In the genomic region with DNA sequence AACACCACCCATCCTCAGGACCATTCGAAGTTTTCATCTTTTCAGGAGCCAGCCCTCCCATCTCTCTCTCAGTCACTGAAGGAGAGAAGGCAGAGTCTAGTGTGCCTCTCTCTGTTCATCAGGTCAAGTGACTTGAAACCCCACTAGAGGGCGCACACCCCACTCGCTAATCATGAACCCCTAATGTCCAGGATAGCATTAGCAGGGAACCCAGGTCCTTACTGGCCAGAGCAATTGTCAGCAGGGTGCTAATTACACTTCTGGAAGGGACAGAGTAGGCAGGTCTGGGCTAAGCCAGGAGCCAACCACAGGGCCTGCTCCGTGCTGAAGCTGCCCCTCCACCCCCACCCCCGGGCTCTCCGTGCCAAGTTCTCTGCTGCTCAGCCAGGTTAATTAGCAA, we compare ENCODE assay signal across 8 mouse cellular contexts.
DNase-seq lines count a peak whose midpoint lies in the region; ATAC-seq lines count a peak whose summit lies in the region.

No protein-coding gene starts in this region.

- DNase-seq in R1 (ENCODE audit: low read depth, low spot score) (peak; percentile 65), MN1 (ENCODE audit: low spot score) (no peak)
- DNase-seq in c-Kit-positive CD71-positive TER-119-positive erythroid progenitor cells, embryonic 14.5 days (ENCODE audit: low spot score), result peak; percentile 18
- peak; percentile 86 for DNase-seq in forebrain, embryonic 11.5 days (ENCODE audit: low spot score)
- peak; percentile 53 to 76 for DNase-seq in layer of hippocampus, postnatal 25 days (ENCODE audit: extremely low spot score in 1 of 2, low spot score in 1 of 2)
- DNase-seq in right cerebral cortex, postnatal 14 days, result peak; percentile 69

- 0 out of 2 replicates have a peak overlapping the region, but pooled peaks have one; percentile 13 for H3K9ac ChIP-seq in forebrain, embryonic 11.5 days (ENCODE audit: low read length)
- no peak overlapping the region for H3K9ac ChIP-seq in hindbrain, embryonic 12.5 days

- H3K4me1 ChIP-seq in forebrain, embryonic 11.5 days (replicated peaks; ENCODE audit: control insufficient read depth, insufficient read depth, low read length), result peaks cover 2% of the 10 kb centered on the region; the same call in 1 of the 2 replicates
- H3K4me1 ChIP-seq in hindbrain, embryonic 12.5 days, result peaks cover 16% of the 10 kb centered on the region
- H3K4me1 ChIP-seq in megakaryocyte, embryonic 14.5 days, result peaks cover 51% of the 10 kb centered on the region

- no peaks in the 10 kb centered on the region for H3K27me3 ChIP-seq in forebrain, embryonic 11.5 days (ENCODE audit: control insufficient read depth, insufficient read depth, low read length)
- H3K27me3 ChIP-seq in hindbrain, embryonic 12.5 days, result no peaks in the 10 kb centered on the region
- H3K27me3 ChIP-seq in megakaryocyte, embryonic 14.5 days (replicated peaks), result peaks cover 19% of the 10 kb centered on the region

- no peaks in the 10 kb centered on the region for H3K36me3 ChIP-seq in forebrain, embryonic 11.5 days (ENCODE audit: control insufficient read depth, insufficient read depth, low read length)
- no peaks in the 10 kb centered on the region for H3K36me3 ChIP-seq in hindbrain, embryonic 12.5 days
- H3K36me3 ChIP-seq in megakaryocyte, embryonic 14.5 days (replicated peaks; ENCODE audit: low read length), result peaks cover 17% of the 10 kb centered on the region

- H3K4me2 ChIP-seq in forebrain, embryonic 11.5 days (ENCODE audit: low read depth, low read length, severe bottlenecking), result peak overlapping the region; percentile 37
- H3K4me2 ChIP-seq in hindbrain, embryonic 12.5 days (replicated peaks), result peak overlapping the region; percentile 37

- H3K27ac ChIP-seq in forebrain, embryonic 11.5 days (ENCODE audit: low read depth, low read length), result no peak overlapping the region
- H3K27ac ChIP-seq in hindbrain, embryonic 12.5 days, result no peak overlapping the region

- H3K9me3 ChIP-seq in forebrain, embryonic 11.5 days (ENCODE audit: control insufficient read depth, low read length), result no peaks in the 10 kb centered on the region
- H3K9me3 ChIP-seq in hindbrain, embryonic 12.5 days (replicated peaks), result no peaks in the 10 kb centered on the region
- H3K9me3 ChIP-seq in megakaryocyte, embryonic 14.5 days, result no peaks in the 10 kb centered on the region

- 3% methylated on average over 6 of the region's 6 CpGs for WGBS in forebrain, embryonic 11.5 days
- 16% methylated on average over 6 of the region's 6 CpGs for WGBS in hindbrain, embryonic 12.5 days

- ATAC-seq in forebrain, embryonic 11.5 days (replicated peaks; ENCODE audit: low FRiP score), result peak; percentile 84
- peak; percentile 77 for ATAC-seq in hindbrain, embryonic 12.5 days (ENCODE audit: low FRiP score)

- no peak overlapping the region for H3K4me3 ChIP-seq in forebrain, embryonic 11.5 days (ENCODE audit: low read depth, low read length)
- H3K4me3 ChIP-seq in hindbrain, embryonic 12.5 days, result no peak overlapping the region
- peak overlapping the region; percentile 80 for H3K4me3 ChIP-seq in megakaryocyte, embryonic 14.5 days (replicated peaks)
